Mouse (Mus musculus): ENCODE measurements around the gene Fbxl18. TPM values are rescaled to one million over a fixed set of nuclear protein-coding genes. Genes with fewer than 3 reads are reported as not detected.
A peak's percentile ranks its signal among the peaks of the same experiment; 100 is the strongest.

Gene Fbxl18
- 10 to 100 TPM; 30.4 to 34.1 TPM for total RNA-seq (2021)

DNA sequence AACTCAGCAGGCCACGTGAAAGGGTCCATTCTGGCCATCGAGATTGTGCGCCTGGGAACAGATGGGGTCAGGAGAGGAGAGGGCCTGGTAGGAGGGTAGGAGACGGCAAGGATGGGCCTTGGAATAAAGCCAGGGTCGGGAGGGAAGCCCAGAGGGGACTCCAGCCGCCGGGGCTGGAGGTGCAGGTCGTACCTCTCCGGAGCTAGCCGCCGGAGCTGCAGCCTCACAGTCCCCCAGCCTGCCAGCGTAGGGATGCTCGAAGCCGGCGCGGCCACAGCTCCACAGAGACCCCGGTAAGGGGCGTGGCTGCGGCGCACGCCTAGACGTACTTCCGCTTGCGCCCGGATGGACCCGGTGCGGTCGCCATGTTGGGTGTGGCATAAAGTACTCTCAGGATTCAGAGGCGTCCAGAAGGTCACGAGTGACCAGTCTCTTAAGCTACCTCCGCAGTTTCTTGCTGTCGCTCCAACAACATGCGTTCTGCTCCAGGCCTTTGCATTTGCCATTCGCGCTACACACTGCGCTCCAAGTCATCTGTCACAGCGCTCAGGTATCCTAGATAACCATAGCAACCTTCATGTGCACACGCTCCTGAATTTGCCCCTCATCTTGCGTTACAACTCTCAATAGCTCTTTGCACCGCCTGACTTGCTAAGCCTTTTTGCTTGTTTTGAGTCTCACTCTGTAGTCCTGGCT, at the start of gene Fbxl18:
Gene Fbxl18 (minus strand): TSS at position 504 of the 696 bp plus-strand sequence.
- intact Hi-C loops (cut with DNase I): loop anchor here (1.0 kb wide), 1 partner anchor 10 kb away; no protein-coding TSS in a partner anchor
- peak; percentile 89 for DNase-seq (ENCODE audit: low spot score in 2 of 2)

DNA sequence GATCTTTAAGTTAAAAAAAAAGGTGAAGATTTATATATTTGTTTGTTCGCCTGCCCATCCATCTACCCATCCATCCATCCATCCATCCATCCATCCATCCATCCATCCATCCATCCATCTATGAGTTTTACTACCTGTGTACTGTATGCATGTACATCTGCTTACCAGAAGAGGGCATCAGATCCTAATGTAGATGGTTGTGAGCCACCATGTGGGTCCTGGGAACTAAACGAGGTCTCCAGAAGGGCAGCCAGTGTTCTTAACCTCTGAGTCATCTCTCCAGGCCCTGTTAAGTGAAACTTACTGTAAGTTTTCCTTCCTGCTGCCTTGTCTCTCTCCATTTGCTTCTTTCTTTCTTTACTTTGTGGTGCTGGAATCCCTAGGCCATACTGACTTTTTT, 45.2 kb upstream of the Fbxl18 start:
- intact Hi-C loops (cut with DNase I): no loop called here

GRCm38 (mm10) chr5:142937956-142938727, 42.9 kb upstream of the Fbxl18 start:
- intact Hi-C loops (cut with DNase I): no loop called here
- no peak for DNase-seq (ENCODE audit: low spot score in 2 of 2)

More for the DNA sequence above, 45.2 kb upstream of the Fbxl18 start:
- no peak for DNase-seq (ENCODE audit: low spot score in 2 of 2)

DNA sequence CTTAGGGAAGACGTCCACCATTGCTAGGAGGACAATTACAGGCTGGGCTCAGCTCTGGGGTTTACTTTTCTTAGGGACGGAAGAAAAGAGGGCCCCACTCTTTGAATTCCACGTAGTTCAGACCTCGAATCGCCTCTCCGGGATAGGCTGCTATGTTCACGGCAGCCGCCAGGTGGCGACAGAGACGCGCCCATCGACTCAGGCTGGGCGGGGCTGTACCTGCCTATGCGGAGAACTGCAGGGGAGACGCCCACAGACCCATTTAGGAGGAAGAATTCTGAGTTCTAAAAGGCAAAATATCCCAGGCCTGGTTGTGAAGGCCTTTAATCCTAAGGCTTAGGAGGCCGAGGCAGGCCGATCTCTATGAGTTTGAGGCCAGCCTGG, 41.1 kb upstream of the Fbxl18 start:
- DNase-seq (ENCODE audit: low spot score in 2 of 2): peak; percentile 78 to 81
- intact Hi-C loops (cut with DNase I): loop anchor here (1.0 kb wide), 2 partner anchors 101 to 130 kb away; no protein-coding TSS in a partner anchor

- intact Hi-C loops (cut with DNase I): loop anchor here (1.0 kb wide), 2 partner anchors 102 to 131 kb away; no protein-coding TSS in a partner anchor
Observed at GRCm38 (mm10) chr5:142935642-142936335, 40.6 kb upstream of the Fbxl18 start.

DNA sequence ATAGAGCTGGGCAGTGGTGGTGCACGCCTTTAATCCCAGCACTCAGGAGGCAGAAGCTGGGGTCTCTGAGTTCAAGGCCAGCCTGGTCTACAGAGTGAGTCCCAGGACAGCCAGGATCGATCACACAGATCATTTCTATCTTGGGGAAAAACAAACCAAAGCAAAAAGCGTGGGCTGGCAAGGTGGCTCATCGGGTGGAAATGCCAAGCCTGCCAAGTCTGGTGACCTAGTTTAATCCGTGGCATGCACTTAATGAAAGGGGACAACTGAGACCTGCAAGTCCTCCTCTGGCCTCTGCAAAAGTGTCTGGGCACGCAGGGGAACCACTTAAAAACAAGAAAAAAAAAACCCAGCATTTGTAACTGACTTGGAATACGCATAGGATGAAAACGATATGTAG, 37.5 kb upstream of the Fbxl18 start:
- intact Hi-C loops (cut with DNase I): loop anchor here (2.0 kb wide), 1 partner anchor 54 kb away; no protein-coding TSS in a partner anchor

More at GRCm38 (mm10) chr5:142935642-142936335, 40.6 kb upstream of the Fbxl18 start:
- DNase-seq (ENCODE audit: low spot score in 2 of 2): peak; percentile 54 to 73

GRCm38 (mm10) chr5:142932084-142932685, 37.0 kb upstream of the Fbxl18 start:
- intact Hi-C loops (cut with DNase I): loop anchor here (2.0 kb wide), 1 partner anchor 53 kb away; no protein-coding TSS in a partner anchor
- peak; percentile 30 to 63 for DNase-seq (ENCODE audit: low spot score in 2 of 2)

More for the DNA sequence above, 37.5 kb upstream of the Fbxl18 start:
- DNase-seq (ENCODE audit: low spot score in 2 of 2): no peak

DNA sequence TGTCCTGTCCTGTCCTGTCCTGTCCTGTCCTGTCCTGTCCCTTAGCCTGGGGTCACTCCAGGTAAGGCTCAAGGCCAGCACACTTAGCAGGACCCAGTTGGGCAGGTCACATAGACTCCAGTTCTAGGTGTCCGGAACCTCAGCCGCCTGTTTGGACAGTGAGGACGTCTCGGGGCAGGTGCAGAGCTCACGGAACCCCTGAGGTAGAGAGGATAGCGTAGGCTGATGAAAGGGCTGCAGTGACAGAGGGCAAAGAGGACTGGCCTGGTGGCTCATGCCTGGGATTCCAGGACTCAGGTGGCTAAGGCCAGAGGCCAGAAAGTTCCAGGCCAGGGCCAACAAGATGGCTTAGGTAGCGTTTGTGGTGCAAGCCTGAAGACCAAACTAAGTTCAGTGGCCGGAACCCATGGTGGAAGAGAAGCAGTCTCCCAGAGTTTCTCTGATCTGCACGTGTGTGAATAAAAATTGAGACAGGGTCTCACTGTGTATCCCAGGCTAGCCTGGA, 36.1 kb upstream of the Fbxl18 start:
- no peak for DNase-seq (ENCODE audit: low spot score in 2 of 2)
- intact Hi-C loops (cut with DNase I): no loop called here

DNA sequence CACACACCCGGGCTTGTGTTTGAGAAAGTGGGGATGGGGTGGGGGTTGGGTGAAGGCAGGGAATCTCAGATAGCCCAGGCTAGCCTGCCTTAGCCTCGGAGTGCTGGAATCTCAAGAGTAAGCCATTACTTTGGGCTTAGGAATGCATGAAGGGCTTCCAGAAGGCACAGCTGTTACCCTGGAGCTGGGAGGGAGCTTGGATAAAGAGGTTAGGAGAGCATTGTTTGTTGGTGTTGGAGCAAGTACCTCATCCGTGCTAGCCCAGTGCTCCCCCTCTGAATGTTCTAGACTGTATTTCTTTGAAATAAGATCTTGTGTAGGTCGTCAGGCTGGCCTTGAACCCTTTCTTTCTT, 34.2 kb upstream of the Fbxl18 start:
- intact Hi-C loops (cut with DNase I): loop anchor here (1.0 kb wide), 1 partner anchor 24 kb away; no protein-coding TSS in a partner anchor
- no peak for DNase-seq (ENCODE audit: low spot score in 2 of 2)

- intact Hi-C loops (cut with DNase I): loop anchor here (1.0 kb wide), 1 partner anchor 24 kb away; no protein-coding TSS in a partner anchor
- peak; percentile 75 to 77 for DNase-seq (ENCODE audit: low spot score in 2 of 2)
Observed at GRCm38 (mm10) chr5:142928749-142929399, 33.7 kb upstream of the Fbxl18 start.

DNA sequence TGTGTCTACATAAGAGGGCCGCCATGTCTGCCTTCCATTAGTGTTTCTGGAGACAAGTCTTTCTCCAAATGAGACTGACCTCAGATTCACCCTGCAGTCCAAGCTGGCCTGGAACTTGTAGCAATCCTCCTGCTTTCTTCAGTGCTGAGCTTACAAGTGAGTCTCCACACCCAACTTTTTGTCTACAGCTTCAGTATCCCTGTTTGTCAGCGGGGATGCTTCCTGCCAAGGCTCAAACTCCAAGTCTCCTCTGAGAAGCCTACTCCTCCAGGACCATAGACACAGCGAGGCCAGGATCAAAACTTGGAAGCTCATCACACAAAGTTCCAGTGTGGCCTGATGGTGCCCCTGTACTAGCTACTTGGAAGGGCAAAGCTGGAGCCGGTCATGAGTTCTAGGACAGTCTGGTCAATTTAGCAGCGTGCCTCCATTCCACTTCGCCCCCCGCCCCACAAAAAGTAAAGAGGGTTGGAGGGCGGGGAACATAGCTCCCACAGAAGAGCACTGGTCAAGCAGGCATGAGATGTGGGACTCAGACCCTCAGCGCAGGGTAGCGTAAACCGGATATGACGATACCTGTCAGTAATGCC, 32.2 kb upstream of the Fbxl18 start:
- intact Hi-C loops (cut with DNase I): no loop called here
- no peak for DNase-seq (ENCODE audit: low spot score in 2 of 2)

DNA sequence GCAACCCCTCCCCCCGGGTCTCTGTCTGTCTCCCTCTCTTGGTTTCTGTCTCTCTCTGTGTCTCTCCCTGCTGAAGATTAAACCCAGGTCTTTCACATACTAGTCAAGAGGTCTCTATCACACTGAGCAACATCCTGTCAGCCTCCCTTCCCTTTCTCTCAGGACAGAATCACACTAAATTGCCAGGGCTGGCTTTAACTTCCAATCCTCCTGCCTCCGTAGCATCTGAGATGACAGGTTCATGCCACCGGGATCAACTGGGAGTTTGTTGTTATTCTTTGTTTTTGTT, 31.7 kb upstream of the Fbxl18 start:
- DNase-seq (ENCODE audit: low spot score in 2 of 2): no peak
- intact Hi-C loops (cut with DNase I): no loop called here

GRCm38 (mm10) chr5:142926204-142926939, 31.2 kb upstream of the Fbxl18 start:
- intact Hi-C loops (cut with DNase I): no loop called here
- no peak for DNase-seq (ENCODE audit: low spot score in 2 of 2)

DNA sequence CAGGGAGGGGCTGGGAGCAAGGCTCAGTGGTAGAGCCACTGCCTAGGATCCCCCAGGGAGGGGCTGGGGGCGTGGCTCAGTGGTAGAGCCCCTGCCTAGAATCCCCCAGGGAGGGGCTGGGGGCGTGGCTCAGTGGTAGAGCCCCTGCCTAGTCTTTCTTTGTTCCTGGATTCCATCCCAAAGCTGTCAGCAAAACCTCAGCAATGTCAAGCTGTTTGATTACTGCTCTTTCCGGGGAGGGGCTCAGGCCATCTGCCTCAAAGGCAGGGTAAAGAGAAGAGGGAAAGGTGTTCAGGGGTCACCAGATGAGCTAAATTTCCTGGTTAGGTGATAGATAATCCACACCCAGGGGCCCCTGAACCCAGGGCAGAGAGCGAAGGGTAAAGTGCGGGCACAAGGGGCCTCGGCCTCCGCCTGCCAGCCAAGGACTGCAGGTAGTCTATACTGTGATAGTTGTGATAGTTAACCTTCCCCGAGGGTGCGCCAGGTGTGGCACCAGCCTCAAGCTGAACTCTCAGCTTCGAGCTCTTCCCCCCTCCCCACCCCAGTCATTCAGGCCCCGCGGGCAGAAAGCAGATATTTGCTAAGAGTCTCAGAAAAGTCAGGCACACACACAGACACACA, 29.2 kb upstream of the Fbxl18 start:
- intact Hi-C loops (cut with DNase I): no loop called here
- DNase-seq (ENCODE audit: low spot score in 2 of 2): no peak

- no peak for DNase-seq (ENCODE audit: low spot score in 2 of 2)
- intact Hi-C loops (cut with DNase I): no loop called here
Observed at GRCm38 (mm10) chr5:142923781-142924180, 28.6 kb upstream of the Fbxl18 start.

DNA sequence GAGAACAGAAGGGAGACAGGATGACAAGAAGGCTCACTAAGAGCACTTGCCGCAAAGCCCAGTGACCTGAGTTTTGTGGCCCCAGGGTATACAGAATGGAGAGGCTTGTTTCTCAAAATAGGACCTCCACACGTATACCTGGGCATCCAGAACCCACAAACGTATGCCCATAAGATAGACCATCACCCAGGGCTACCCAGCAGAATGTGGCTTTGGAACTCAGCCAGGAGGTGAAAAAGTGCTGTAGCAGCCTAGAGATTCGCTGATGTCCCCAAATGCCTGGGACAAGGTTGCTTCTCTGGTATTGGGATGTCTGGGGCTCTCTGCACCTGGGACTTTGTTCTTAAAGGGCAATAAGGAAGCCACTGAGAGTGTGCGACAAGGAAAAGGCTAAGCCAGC, 27.0 kb upstream of the Fbxl18 start:
- DNase-seq (ENCODE audit: low spot score in 2 of 2): no peak
- intact Hi-C loops (cut with DNase I): no loop called here

- intact Hi-C loops (cut with DNase I): no loop called here
- DNase-seq (ENCODE audit: low spot score in 2 of 2): no peak
Observed at GRCm38 (mm10) chr5:142921074-142921459, 25.8 kb upstream of the Fbxl18 start.

All from left cerebral cortex, postnatal 36 days (tissue).